Mouse (Mus musculus) lung, postnatal 0 days (tissue): ENCODE results near the gene Fbxw16. TPM values are rescaled to one million over a fixed set of nuclear protein-coding genes. Genes with fewer than 3 reads are reported as not detected.
"Not testable (repeated sequence)": the region's sequence is repeated elsewhere in the genome, so short reads cannot be mapped to it uniquely, and the experiment has no call there.

Source experiments
- ATAC-seq: fragments of 200-750 bp; cut with Nextera tagmentation; 2 replicates; pipeline ENCODE4 v1.8.0; 2017; ENCODE audit warnings: moderate library complexity
- DNase-seq: peaks from one replicate; pipeline ENCODE4 v3.0.0-alpha.2; 2016; ENCODE audit warnings: low spot score
- H3K27ac ChIP-seq: fragments of 300-500 bp; sonication (generic); 2 replicates; pipeline ENCODE4 v1.5.1; 2014; ENCODE audit warnings: antibody characterized with exemption, mild to moderate bottlenecking, low read length, mixed read lengths
- H3K27me3 ChIP-seq: fragments of 300-500 bp; sonication (generic); replicated peaks from 2 replicates; pipeline ENCODE4 v1.6.1; 2014; ENCODE audit warnings: low read length, mixed read lengths; ENCODE audit not compliant: insufficient read depth
- H3K36me3 ChIP-seq: fragments of 300-500 bp; sonication (generic); 2 replicates; pipeline ENCODE4 v1.6.1; 2014; ENCODE audit warnings: low read length, mixed read lengths; ENCODE audit not compliant: insufficient read depth
- H3K4me1 ChIP-seq: fragments of 300-500 bp; sonication (generic); 2 replicates; pipeline ENCODE4 v1.6.1; 2014; ENCODE audit warnings: antibody characterized with exemption, low read depth, low read length, mixed read lengths; ENCODE audit not compliant: insufficient read depth
- H3K4me2 ChIP-seq: fragments of 300-500 bp; sonication (generic); replicated peaks from 2 replicates; pipeline ENCODE4 v1.6.1; 2014; ENCODE audit warnings: low read depth, mild to moderate bottlenecking, low read length, moderate library complexity, mixed read lengths
- H3K4me3 ChIP-seq: fragments of 300-500 bp; sonication (generic); 2 replicates; pipeline ENCODE4 v1.5.1; 2014; ENCODE audit warnings: low read depth, low read length
- H3K9ac ChIP-seq: fragments of 300-500 bp; sonication (generic); replicated peaks from 2 replicates; pipeline ENCODE4 v1.6.1; 2014; ENCODE audit warnings: low read depth, mild to moderate bottlenecking
- H3K9me3 ChIP-seq: fragments of 300-500 bp; sonication (generic); 2 replicates; pipeline ENCODE4 v1.6.1; 2016; ENCODE audit warnings: low read length, mixed read lengths
- CTCF ChIP-seq: IDR thresholded peaks from 2 replicates; pipeline ENCODE4 v1.5.1; 2016; ENCODE audit warnings: antibody characterized with exemption, mild to moderate bottlenecking
- EP300 ChIP-seq: IDR thresholded peaks from 2 replicates; pipeline ENCODE4 v1.6.1; 2016; ENCODE audit warnings: antibody characterized with exemption, mild to moderate bottlenecking, control low read depth
- WGBS: fragments of 180-500 bp; shearing (Covaris S2); extraction: QIAGEN DNeasy Blood & Tissue Kit; methylation state at CpG from one replicate; pipeline ENCODE4 v1.1.7; 2014; 5-methylcytosine and 5-hydroxymethylcytosine counted together
- polyA plus RNA-seq: library from polyadenylated mRNA; unstranded; fragments of >200 nt; fragmentation: Nextera tagmentation; extraction: Ambion mirVana; gene quantifications from 2 replicates; pipeline ENCODE4 v1.2.1, GENCODE M21; 2015

Gene Fbxw16
- not detected in 2 replicates for polyA plus RNA-seq

DNA sequence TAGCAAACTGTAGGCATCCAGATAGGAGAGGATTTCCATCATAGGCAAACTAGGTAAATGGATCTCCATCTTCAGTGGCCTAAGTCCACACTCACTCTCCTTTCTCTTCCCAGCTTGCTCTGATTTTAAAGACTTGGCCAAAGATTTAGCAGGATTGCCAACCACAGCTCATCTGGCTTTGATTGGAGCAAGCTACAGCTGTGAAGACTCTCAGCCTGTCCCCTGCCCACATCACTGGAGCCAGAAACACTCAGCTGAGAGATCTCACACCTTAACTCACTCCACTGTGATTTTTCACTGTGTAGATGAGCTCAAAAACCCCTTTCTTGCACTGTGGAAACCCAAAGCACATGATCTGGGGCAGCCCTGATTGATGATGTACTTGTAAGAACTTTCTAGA is at the start of gene Fbxw16:
Gene Fbxw16 (minus strand): TSS at position 101 of the 400 bp plus-strand sequence.
- Histone ChIP-seq H3K4me3 (no peak within 1 kb of the TSS), H3K9ac (no peak within 1 kb of the TSS), H3K27me3 (no peaks in the 10 kb centered on the region), H3K4me2 (no peak within 1 kb of the TSS), H3K9me3 (no peaks in the 10 kb centered on the region), H3K36me3 (no peaks in the 10 kb centered on the region), H3K27ac (no peak within 1 kb of the TSS), H3K4me1 (no peaks in the 10 kb centered on the region)
- no peak for TF ChIP-seq CTCF
- TF ChIP-seq EP300: no peak
- no peak for DNase-seq
- no peak for ATAC-seq

DNA sequence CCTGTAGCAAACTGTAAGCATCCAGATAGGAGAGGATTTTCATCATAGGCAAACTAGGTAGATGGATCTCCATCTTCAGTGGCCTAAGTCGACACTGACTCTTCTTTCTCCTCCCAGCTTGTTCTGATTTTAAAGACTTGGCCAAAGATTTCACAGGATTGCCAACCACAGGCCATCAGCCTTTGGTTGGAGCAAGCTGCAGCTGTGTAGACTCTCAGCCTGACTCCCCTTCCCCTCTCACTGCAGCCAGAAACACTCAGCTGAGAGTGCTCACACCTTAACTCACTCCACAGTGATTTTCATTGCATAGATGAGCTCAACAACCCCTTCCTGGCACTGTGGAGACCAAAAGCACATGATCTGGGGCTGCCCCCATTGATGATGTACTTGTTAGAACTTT is 46.8 kb upstream of the Fbxw16 start, which contains the start of gene Fbxw19:
Gene Fbxw19 (minus strand): TSS at position 101 of the 400 bp plus-strand sequence.
- H3K9ac ChIP-seq: not testable (repeated sequence)
- WGBS: 63% methylated on average over 1 of the region's 1 CpGs

DNA sequence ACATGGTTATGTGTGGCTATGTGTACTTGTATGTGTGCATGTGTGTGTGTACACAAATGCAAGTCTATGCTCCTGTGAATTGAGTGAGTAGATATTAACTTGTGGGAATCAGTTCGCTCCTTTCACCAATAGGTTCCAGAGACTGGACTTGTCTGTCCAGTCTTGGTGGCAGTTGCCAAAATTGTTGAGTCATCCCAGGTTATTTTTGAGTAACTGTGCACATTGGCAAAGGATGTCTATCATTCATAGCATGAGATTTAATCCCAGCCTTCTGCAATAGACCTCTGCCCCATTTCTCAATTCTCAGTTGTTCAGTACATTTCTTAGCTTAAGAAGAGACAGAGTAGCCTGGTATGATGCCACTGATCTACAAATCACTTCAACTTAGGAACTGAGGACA is 16.0 kb downstream of the Fbxw16 start:
- no peak overlapping the region for H3K9ac ChIP-seq
- no peaks in the 10 kb centered on the region for H3K4me1 ChIP-seq
- no peaks in the 10 kb centered on the region for H3K9me3 ChIP-seq
- no peak overlapping the region for H3K4me3 ChIP-seq
- no peak overlapping the region for H3K4me2 ChIP-seq
- no peak for DNase-seq
- TF ChIP-seq CTCF: no peak
- no peak for TF ChIP-seq EP300
- WGBS: 78% methylated on average over 1 of the region's 1 CpGs
- no peaks in the 10 kb centered on the region for H3K36me3 ChIP-seq
- no peak for ATAC-seq
- H3K27me3 ChIP-seq: no peaks in the 10 kb centered on the region
- no peak overlapping the region for H3K27ac ChIP-seq

More for the DNA sequence above, 46.8 kb upstream of the Fbxw16 start, which contains the start of gene Fbxw19:
- H3K9me3 ChIP-seq, H3K4me2 ChIP-seq, ATAC-seq, DNase-seq, H3K36me3 ChIP-seq, H3K27ac ChIP-seq, H3K27me3 ChIP-seq, H3K4me1 ChIP-seq, H3K4me3 ChIP-seq: not testable (repeated sequence)

DNA sequence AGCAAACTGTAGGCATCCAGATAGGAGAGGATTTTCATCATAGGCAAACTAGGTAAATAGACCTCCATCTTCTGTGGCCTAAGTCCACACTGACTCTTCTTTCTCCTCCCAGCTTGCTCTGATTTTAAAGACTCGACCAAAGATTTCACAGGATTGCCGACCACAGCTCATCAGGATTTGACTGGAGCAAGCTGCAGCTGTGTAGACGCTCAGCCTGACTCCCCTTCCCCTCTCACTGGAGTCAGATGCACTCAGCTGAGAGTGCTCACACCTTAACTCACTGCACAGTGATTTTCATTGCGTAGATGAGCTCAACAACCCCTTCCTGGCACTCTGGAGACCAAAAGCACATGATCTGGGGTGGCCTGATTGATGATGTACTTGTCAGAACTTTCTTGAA is 44.7 kb downstream of the Fbxw16 start, which contains the start of gene Fbxw22:
Gene Fbxw22 (minus strand): TSS at position 101 of the 400 bp plus-strand sequence.
- not testable (repeated sequence) for H3K9ac ChIP-seq, DNase-seq, H3K9me3 ChIP-seq, H3K4me3 ChIP-seq, ATAC-seq, H3K36me3 ChIP-seq, H3K4me1 ChIP-seq, H3K27ac ChIP-seq, H3K4me2 ChIP-seq, H3K27me3 ChIP-seq
- 73% methylated on average over 4 of the region's 4 CpGs for WGBS

Other genes with a start within 250 kb of the Fbxw16 start
- gene Fbxw20, start 214.4 kb downstream of the Fbxw16 start, polyA plus RNA-seq: not detected in 2 replicates
- gene Fbxw14, start 161.5 kb downstream of the Fbxw16 start, polyA plus RNA-seq: not detected in 2 replicates
- gene Fbxw28, start 109.5 kb downstream of the Fbxw16 start, polyA plus RNA-seq: not detected in 2 replicates
- not detected in 2 replicates for gene Fbxw22, start 44.8 kb downstream of the Fbxw16 start, polyA plus RNA-seq
- gene Fbxw19, start 46.7 kb upstream of the Fbxw16 start, polyA plus RNA-seq: not detected in 2 replicates
- not detected in 2 replicates for gene Fbxw15, start 119.1 kb upstream of the Fbxw16 start, polyA plus RNA-seq
- not detected in 2 replicates for gene Fbxw24, start 176.9 kb upstream of the Fbxw16 start, polyA plus RNA-seq
- gene Fbxw25, start 215.5 kb upstream of the Fbxw16 start, polyA plus RNA-seq: not detected in 2 replicates